Mouse (Mus musculus): ENCODE measurements at regions not wholly inside any gene's neighbourhood (a gene's known extent, or its start where the extent isn't known, plus 50 kb on each side); places are given as distances from the start of the nearest gene placed in this dataset.

- DNase-seq, result no peak
Observed at GRCm38 (mm10) chr15:61582335-61582734, 659.5 kb upstream of the A1bg start.

GRCm38 (mm10) chr15:61563347-61563746 lies 640.5 kb upstream of the A1bg start:
- DNase-seq, result no peak

- DNase-seq, result no peak
Observed at GRCm38 (mm10) chr15:61562252-61562651, 639.4 kb upstream of the A1bg start.

GRCm38 (mm10) chr15:61553908-61554307 lies 631.1 kb upstream of the A1bg start:
- DNase-seq, result no peak

GRCm38 (mm10) chr15:61553081-61553680 lies 630.4 kb upstream of the A1bg start:
- no peak for DNase-seq

- DNase-seq, result no peak
Observed at GRCm38 (mm10) chr15:61551206-61551605, 628.4 kb upstream of the A1bg start.

GRCm38 (mm10) chr15:61548400-61548799 lies 625.6 kb upstream of the A1bg start:
- DNase-seq, result no peak

GRCm38 (mm10) chr15:61546608-61547007 lies 623.8 kb upstream of the A1bg start:
- no peak for DNase-seq

- DNase-seq, result no peak
Observed at GRCm38 (mm10) chr15:61544074-61544473, 621.3 kb upstream of the A1bg start.

- no peak for DNase-seq
Observed at GRCm38 (mm10) chr15:61541643-61542042, 618.8 kb upstream of the A1bg start.

- no peak for DNase-seq
Observed at GRCm38 (mm10) chr15:61540753-61541421, 618.1 kb upstream of the A1bg start.

GRCm38 (mm10) chr15:61538930-61539329 lies 616.1 kb upstream of the A1bg start:
- DNase-seq, result no peak

- no peak for DNase-seq
Observed at GRCm38 (mm10) chr15:61538169-61538755, 615.5 kb upstream of the A1bg start.

GRCm38 (mm10) chr15:61536332-61536716 lies 613.5 kb upstream of the A1bg start:
- no peak for DNase-seq

GRCm38 (mm10) chr15:61535644-61536331 lies 613.0 kb upstream of the A1bg start:
- no peak for DNase-seq

GRCm38 (mm10) chr15:61535180-61535579 lies 612.4 kb upstream of the A1bg start:
- no peak for DNase-seq

GRCm38 (mm10) chr15:61532808-61533207 lies 610.0 kb upstream of the A1bg start:
- no peak for DNase-seq

GRCm38 (mm10) chr15:61532040-61532439 lies 609.2 kb upstream of the A1bg start:
- no peak for DNase-seq

- DNase-seq, result no peak
Observed at GRCm38 (mm10) chr15:61523036-61523435, 600.2 kb upstream of the A1bg start.

GRCm38 (mm10) chr15:61517265-61517664 lies 594.5 kb upstream of the A1bg start:
- DNase-seq, result no peak

- no peak for DNase-seq
Observed at GRCm38 (mm10) chr15:61514324-61514723, 591.5 kb upstream of the A1bg start.

- no peak for DNase-seq
Observed at GRCm38 (mm10) chr15:61508806-61509205, 586.0 kb upstream of the A1bg start.

- no peak for DNase-seq
Observed at GRCm38 (mm10) chr15:61506361-61506897, 583.6 kb upstream of the A1bg start.

- no peak for DNase-seq
Observed at GRCm38 (mm10) chr15:61503436-61503835, 580.6 kb upstream of the A1bg start.
